Mouse (Mus musculus) liver, embryonic 14.5 days (tissue): Measurements from ENCODE around the gene Ghdc. TPM values are rescaled to one million over a fixed set of nuclear protein-coding genes. Genes with fewer than 3 reads are reported as not detected.

Experiments
- ATAC-seq: fragments of 200-750 bp; cut with Nextera tagmentation; 2 replicates; pipeline ENCODE4 v1.8.0; 2017; ENCODE audit warnings: moderate number of reproducible peaks, mild to moderate bottlenecking, moderate library complexity; ENCODE audit not compliant: insufficient read depth
- DNase-seq, 3 experiments: peaks; one replicate each; pipeline ENCODE4 v3.0.0-alpha.2; 2012 to 2013; ENCODE audit warnings: low read depth in 3 of 3, low spot score in 3 of 3
- H3K27ac ChIP-seq: fragments of 300-500 bp; sonication (generic); 2 replicates; pipeline ENCODE4 v1.5.1; 2014; ENCODE audit warnings: moderate library complexity, mild to moderate bottlenecking, control low read depth, inconsistent platforms
- H3K27me3 ChIP-seq: fragments of 300-500 bp; sonication (generic); 2 replicates; pipeline ENCODE4 v1.6.1; 2014; ENCODE audit warnings: mild to moderate bottlenecking, low read length, moderate library complexity; ENCODE audit not compliant: control insufficient read depth, insufficient read depth
- H3K36me3 ChIP-seq: fragments of 300-500 bp; sonication (generic); replicated peaks from 2 replicates; pipeline ENCODE4 v1.6.1; 2014; ENCODE audit warnings: low read depth; ENCODE audit not compliant: control insufficient read depth, insufficient read depth
- H3K4me1 ChIP-seq, 2 experiments: fragments of 200-500 bp in 1 of 2; fragments of 300-500 bp in 1 of 2; sonication (generic) in 1 of 2; replicated peaks; 2 replicates each; pipeline ENCODE4 v1.6.1; 2012 to 2014; ENCODE audit warnings: antibody characterized with exemption in 1 of 2, inconsistent platforms in 1 of 2, low read length in 1 of 2; ENCODE audit not compliant: control insufficient read depth in 2 of 2, insufficient read depth in 2 of 2
- H3K4me2 ChIP-seq: fragments of 300-500 bp; sonication (generic); 2 replicates; pipeline ENCODE4 v1.6.1; 2014; ENCODE audit warnings: low read depth, mild to moderate bottlenecking, control low read depth, moderate library complexity
- H3K4me3 ChIP-seq, 2 experiments: fragments of 200-500 bp in 1 of 2; fragments of 300-500 bp in 1 of 2; sonication (generic) in 1 of 2; 2 replicates each; pipeline ENCODE4 v1.5.1; 2012 to 2014; ENCODE audit warnings: low read depth in 2 of 2, low read length in 2 of 2, mild to moderate bottlenecking in 2 of 2, control low read depth in 1 of 2, inconsistent platforms in 1 of 2, moderate library complexity in 1 of 2; ENCODE audit not compliant: insufficient read depth in 1 of 2
- H3K9ac ChIP-seq: fragments of 300-500 bp; sonication (generic); replicated peaks from 2 replicates; pipeline ENCODE4 v1.6.1; 2014; ENCODE audit warnings: mild to moderate bottlenecking, control low read depth, moderate library complexity
- H3K9me3 ChIP-seq: fragments of 300-500 bp; sonication (generic); 2 replicates; pipeline ENCODE4 v1.6.1; 2016; ENCODE audit warnings: low read length, mixed read lengths; ENCODE audit not compliant: control insufficient read depth
- CTCF ChIP-seq: IDR thresholded peaks from 2 replicates; pipeline ENCODE4 v1.5.1; 2016; ENCODE audit warnings: antibody characterized with exemption, low read depth, control low read depth
- EP300 ChIP-seq: IDR thresholded peaks from 2 replicates; pipeline ENCODE4 v1.6.1; 2016; ENCODE audit warnings: antibody characterized with exemption, low read depth
- WGBS: fragments of 180-500 bp; shearing (Covaris S2); extraction: QIAGEN DNeasy Blood & Tissue Kit; methylation state at CpG from one replicate; pipeline ENCODE4 v1.1.7; 2014; ENCODE audit not compliant: insufficient replicate concordance; 5-methylcytosine and 5-hydroxymethylcytosine counted together
- polyA plus RNA-seq, 2 experiments: library from polyadenylated mRNA; depleted of rRNA in 1 of 2; stranded (reverse) in 1 of 2; unstranded in 1 of 2; fragments of >200 nt; fragmentation: Nextera tagmentation in 1 of 2; extraction: Ambion mirVana in 1 of 2; gene quantifications; 2 replicates each; pipeline versions ENCODE4 v1.2.1 to v1.2.3; 2012 to 2014

Gene Ghdc
- polyA plus RNA-seq, 2 experiments, result 0.76 to 2.3 TPM

DNA sequence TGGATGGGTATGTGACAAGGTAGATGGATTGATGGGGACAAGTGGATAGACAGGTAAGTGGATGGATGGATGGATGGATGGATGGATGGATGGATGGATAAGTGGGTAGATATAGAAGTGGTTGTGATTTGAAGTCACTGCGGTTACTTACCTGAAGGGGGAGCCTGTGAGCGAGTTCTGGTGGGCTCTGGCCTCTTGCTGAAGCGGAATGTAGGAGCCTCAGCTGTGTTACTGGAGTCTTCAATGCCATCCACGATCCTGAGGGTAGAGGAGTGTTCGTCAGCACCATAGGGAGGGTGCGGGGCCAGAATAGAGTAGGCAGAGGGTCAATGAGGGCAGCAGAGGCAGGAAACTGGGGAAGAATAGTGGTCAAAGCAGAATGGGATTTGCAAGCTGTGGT is 25.7 kb downstream of the Ghdc start:
- Histone ChIP-seq H3K4me1 (0 out of 4 replicates have a peak, but pooled peaks cover 0 to 5% of the 10 kb centered on the region in 2 experiments), H3K4me2 (no peak overlapping the region), H3K27me3 (peaks cover 13% of the 10 kb centered on the region), H3K36me3 (no peaks in the 10 kb centered on the region), H3K27ac (no peak overlapping the region), H3K9me3 (no peaks in the 10 kb centered on the region), H3K4me3 (no peak overlapping the region), H3K9ac (no peak overlapping the region)
- peak; percentile 81 for TF ChIP-seq CTCF
- no peak for TF ChIP-seq EP300
- 12% methylated on average over 6 of the region's 6 CpGs for WGBS
- DNase-seq (no peak), ATAC-seq (peak; percentile 29; the same call in 1 of the 2 replicates)

DNA sequence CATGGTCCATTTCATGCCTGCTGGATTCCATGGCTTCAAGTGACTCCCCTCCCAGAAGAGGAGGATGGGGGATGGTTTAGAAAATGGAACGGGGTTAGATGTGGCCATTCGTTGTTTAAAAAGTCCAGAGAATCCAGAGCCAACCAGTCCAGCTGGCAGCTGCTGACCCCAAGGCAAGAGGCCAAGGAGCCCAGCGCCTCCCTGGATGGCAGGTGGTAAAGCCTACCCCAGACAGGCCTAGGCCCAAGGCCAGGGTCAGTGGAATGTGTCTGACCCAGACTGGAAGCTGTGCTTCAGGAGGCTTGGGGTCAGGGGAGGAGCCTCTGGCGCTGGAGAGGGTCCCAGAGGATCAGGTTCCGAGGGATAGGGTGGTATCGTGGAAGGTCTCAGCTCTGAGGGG is 29.4 kb downstream of the Ghdc start:
- Histone ChIP-seq H3K4me2 (no peak overlapping the region), H3K27ac (no peak overlapping the region), H3K36me3 (no peaks in the 10 kb centered on the region), H3K4me3 (no peak overlapping the region), H3K27me3 (no peaks in the 10 kb centered on the region), H3K9me3 (no peaks in the 10 kb centered on the region), H3K9ac (no peak overlapping the region), H3K4me1 (peaks cover 13 to 15% of the 10 kb centered on the region in 2 experiments)
- no peak for ATAC-seq
- 68% methylated on average over 6 of the region's 6 CpGs for WGBS
- DNase-seq, result no peak
- TF ChIP-seq EP300 (no peak), CTCF (no peak)

DNA sequence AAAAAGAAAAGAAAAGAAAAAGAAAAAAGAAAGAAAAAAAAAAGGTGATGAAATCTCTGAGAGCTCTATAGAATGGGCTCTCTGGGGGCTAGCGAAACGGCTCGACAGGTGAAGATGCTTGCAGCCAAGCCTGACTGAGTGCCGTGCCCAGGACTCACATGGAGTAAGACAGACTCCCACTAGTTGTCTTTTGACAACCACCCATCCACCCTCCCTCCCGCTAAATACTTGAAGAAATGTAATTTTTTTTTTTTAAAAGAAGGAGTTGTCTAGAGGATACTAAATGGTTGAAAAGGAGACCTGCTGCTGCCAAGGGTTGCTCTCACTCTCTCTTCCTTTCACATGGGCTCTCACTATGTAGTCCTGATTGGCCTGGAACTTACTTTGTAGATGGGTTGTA is 32.0 kb downstream of the Ghdc start:
- Histone ChIP-seq H3K9ac (peak overlapping the region; percentile 55), H3K4me1 (peaks cover 22 to 32% of the 10 kb centered on the region in 2 experiments), H3K4me3 (peak overlapping the region; percentile 25 to 100; a peak in 3 of 4 replicates), H3K27ac (peak overlapping the region; percentile 56), H3K4me2 (peak overlapping the region; percentile 63), H3K27me3 (no peaks in the 10 kb centered on the region), H3K9me3 (no peaks in the 10 kb centered on the region), H3K36me3 (peaks cover 5% of the 10 kb centered on the region)
- TF ChIP-seq CTCF, result no peak
- ATAC-seq, result no peak
- no peak for DNase-seq
- WGBS, result 29% methylated on average over 5 of the region's 5 CpGs

DNA sequence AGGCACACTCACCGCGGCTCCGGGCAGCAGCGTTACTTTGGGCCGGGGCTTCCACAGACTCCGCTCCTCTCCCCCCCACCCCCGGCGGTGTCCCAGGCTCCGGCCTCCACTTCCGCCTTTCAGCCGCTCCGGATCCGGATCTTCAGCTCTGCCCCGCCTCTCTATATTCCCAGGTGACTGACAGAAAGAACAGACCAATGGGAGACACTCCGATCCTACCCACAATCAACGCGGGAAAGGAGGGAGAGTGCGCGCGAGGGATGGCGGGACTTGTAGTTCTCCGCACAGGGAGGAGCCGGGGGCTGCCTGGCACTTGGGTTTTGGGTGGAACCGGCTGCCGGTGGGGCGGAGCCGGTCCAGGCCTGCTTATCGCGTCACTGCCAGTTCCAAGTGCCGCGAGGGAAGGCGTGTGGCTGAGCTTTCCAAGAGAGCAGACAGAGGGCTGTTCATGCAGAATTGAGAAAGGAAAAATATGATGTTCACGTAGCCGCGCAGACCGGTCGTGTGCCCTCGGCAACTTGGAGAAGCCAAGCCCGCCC is 32.6 kb downstream of the Ghdc start, which contains the start of gene Rab5c:
Gene Rab5c (minus strand): TSS at position 150 of the 539 bp plus-strand sequence.
- Histone ChIP-seq H3K9me3 (no peaks in the 10 kb centered on the region), H3K27me3 (no peaks in the 10 kb centered on the region), H3K27ac (peak within 1 kb of the TSS; percentile 79), H3K4me2 (peak within 1 kb of the TSS; percentile 96), H3K4me3 (peak within 1 kb of the TSS; percentile 87 to 100), H3K9ac (peak within 1 kb of the TSS; percentile 100), H3K36me3 (peaks cover 11% of the 10 kb centered on the region), H3K4me1 (peaks cover 22 to 32% of the 10 kb centered on the region in 2 experiments)
- under 1% methylated on average over 39 of the region's 39 CpGs for WGBS
- TF ChIP-seq EP300 (peak; percentile 70), CTCF (peak; percentile 35)
- DNase-seq (peak; percentile 100), ATAC-seq (peak; percentile 96)

DNA sequence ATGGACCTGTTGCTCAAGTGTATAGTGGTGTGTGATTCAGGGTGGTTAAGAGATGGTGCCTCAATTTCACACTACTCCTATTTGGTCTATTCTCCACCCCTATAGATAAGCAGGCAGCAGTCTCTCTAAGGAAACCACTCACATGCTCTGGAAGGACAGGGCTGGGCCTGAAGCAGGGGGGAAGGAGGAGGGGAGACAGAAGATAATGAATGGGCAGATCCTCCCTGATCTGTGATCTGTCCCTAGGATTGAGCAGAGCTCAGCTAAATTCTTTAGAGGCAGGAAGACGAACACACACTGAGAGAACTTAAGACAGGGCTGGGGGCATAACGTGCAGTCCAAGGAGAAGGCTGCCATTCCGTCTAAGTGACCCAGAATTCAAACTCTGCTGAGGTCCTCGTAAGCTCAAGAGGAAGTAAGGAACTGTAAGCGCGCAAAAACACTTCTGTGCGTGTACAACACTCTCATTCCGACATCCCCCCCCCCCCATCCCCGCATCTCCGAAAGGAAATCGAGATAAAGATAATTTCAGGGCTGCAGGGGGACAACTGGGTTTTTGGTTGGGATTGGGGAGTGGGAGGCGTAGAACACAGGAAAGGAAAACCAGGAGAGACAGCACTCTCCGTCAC is 33.5 kb downstream of the Ghdc start:
- no peaks in the 10 kb centered on the region for H3K9me3 ChIP-seq
- WGBS, result under 1% methylated on average over 13 of the region's 13 CpGs
- peaks cover 22 to 32% of the 10 kb centered on the region in 2 experiments for H3K4me1 ChIP-seq
- TF ChIP-seq EP300 (peak; percentile 46; the same call in 1 of the 2 replicates), CTCF (no peak)
- peak overlapping the region; percentile 87 to 100 for H3K4me3 ChIP-seq
- peak overlapping the region; percentile 96 for H3K4me2 ChIP-seq
- peaks cover 17% of the 10 kb centered on the region for H3K36me3 ChIP-seq
- DNase-seq (peak; percentile 75 to 77 (median 75)), ATAC-seq (peak; percentile 57)
- no peaks in the 10 kb centered on the region for H3K27me3 ChIP-seq
- H3K9ac ChIP-seq, result peak overlapping the region; percentile 100
- peak overlapping the region; percentile 79 for H3K27ac ChIP-seq
